Mouse (Mus musculus) olfactory bulb, adult 2 months (tissue): ENCODE results near the gene Fam136a.

Source experiments
- CTCF ChIP-seq: fragments of 200-500 bp; IDR thresholded peaks from 2 replicates; pipeline ENCODE4 v1.5.1; 2012; ENCODE audit warnings: low read depth, mild to moderate bottlenecking, low read length, moderate library complexity; ENCODE audit not compliant: insufficient read depth
- POLR2A ChIP-seq: fragments of 200-500 bp; IDR thresholded peaks from 2 replicates; pipeline ENCODE4 v1.6.1; 2012; ENCODE audit warnings: mild to moderate bottlenecking, low read depth, low read length, moderate library complexity; ENCODE audit not compliant: insufficient read depth

- TF ChIP-seq CTCF (no peak), POLR2A (no peak)
These were observed 39.5 kb downstream of the Fam136a start for GRCm38 (mm10) chr6:86404996-86405395.
